Mouse (Mus musculus) right cerebral cortex, postnatal 10 days (tissue): ENCODE measurements around the gene Gm20594.

Source experiments
- DNase-seq, 2 experiments: peaks; one replicate each; pipeline ENCODE4 v3.0.0; 2021; ENCODE audit warnings: low spot score in 2 of 2

Gm20594 gene

DNA sequence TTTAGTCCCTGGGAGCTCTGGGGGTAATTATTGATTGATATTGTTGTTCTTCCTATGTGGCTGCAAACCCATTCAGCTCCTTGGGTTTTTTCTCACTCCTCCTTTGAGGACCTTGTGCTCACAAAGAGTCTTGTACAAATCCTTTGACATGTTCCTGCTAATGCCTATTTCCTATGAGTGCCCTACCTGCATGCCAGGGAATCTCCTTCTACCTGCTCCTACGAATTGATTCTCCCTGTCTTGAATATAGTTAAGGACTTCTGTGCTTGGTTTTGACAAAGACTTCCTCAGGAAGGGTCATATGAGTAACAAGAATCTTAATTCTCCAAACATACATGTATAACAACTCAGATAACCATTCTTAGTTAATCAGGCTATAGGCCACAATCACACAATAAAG, at the start of gene Gm20594:
Gene Gm20594 (plus strand): TSS at position 301 of the 400 bp plus-strand sequence.
- DNase-seq: no peak

- no peak for DNase-seq
Observed at GRCm38 (mm10) chr6:79818114-79818513, 398 bp downstream of the Gm20594 start.

DNA sequence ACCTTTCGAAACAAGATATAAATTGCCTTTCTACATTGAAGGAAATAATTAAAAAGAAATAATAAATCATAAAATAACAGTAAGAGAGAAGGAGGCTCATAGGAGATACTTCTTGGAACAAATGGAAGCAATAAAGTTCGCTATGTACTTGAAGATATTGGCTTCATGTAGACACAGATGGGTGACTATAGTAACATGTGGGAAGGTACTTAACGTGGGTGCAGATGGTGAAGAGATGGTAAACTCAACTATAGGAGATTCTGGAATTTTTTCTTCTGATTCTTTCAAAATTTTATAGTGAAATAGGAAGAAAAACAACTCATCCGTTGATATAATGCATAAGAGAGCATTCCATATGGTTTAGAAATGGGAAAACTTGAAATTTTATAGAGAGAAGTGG, 16.1 kb downstream of the Gm20594 start:
- DNase-seq: no peak

GRCm38 (mm10) chr6:79846829-79847228, 29.1 kb downstream of the Gm20594 start:
- no peak for DNase-seq
